Mouse (Mus musculus) thymus, postnatal 4 days (tissue): ENCODE data around the gene Arl13b.

Source experiments
- DNase-seq: peaks from one replicate; pipeline ENCODE4 v3.0.0; 2021

Gene Arl13b

GRCm38 (mm10) chr16:62813790-62814189 lies 33.0 kb downstream of the Arl13b start:
- no peak for DNase-seq

DNA sequence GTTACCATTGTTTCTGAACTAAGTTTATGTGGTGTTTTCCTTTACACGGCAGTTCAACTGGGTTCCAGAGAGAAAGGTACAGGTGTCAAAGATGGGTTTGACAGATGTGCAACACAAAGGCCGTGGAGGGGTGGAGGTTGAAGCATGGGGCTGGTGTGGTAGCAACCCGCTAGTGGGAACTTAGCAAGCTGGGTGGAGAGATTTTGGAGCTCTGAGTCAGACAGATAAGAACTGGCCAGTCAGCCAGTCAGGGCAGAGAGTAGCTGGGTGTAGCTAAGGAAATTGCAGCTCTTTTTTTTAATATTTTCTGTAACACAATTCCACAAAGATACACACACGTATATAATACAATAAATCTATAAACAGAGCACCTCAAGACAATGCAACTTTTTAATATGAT lies 36.0 kb downstream of the Arl13b start:
- DNase-seq: no peak

DNA sequence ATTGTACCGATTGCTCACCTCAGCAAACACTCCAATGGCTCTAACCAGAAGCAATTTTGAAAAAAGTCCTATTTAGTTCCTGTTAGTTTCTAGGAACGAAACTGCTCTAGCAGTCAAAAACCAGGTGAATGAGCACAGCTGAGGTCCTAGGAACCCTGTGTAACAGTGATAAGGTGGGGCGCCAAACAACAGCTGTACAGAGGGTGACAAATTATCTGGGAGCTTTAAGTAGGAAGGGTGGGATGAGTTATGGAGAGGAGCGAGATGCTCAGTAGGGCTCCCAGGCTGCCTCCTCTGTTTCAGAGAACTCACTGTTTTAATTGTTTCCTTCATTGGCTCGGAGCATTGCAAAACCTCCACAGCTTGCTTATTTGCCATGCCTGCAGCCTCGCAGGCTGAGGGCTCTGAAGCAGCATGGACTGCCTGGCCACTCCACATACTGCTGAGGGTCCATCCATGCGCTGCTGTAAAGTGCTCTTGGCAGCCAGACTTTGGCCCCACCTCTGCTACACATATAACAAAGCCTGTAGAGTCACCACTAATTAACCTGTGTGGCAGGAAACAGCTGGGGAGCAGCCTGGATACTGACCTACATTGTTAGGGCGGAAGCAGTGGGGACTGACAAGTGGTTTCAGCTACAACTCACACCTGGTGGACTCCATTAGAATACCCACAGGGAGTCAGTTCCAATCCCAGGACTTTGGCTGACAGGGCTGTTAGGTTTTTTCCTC lies 39.4 kb downstream of the Arl13b start:
- peak; percentile 47 for DNase-seq

- no peak for DNase-seq
Observed at GRCm38 (mm10) chr16:62804621-62805020, 42.2 kb downstream of the Arl13b start.

DNA sequence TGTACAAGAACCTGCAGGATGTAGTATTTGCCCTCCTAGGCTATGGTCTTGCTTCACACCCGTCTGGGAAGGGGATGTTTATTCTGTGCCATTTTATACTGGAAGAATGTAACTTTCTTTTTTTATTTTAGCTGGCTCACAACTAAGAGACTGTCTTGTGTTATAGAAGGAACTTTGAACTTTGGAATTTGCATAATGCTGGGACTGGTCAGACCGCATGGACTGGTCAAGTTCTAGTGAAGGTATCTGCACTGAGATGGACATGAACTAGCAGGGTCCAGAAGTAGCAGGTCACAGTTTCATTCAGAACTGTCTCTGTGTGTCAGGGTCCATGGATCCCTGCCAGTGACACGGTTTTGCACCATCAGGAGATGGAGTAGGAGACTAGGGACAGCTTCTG lies 47.0 kb downstream of the Arl13b start:
- no peak for DNase-seq

DNA sequence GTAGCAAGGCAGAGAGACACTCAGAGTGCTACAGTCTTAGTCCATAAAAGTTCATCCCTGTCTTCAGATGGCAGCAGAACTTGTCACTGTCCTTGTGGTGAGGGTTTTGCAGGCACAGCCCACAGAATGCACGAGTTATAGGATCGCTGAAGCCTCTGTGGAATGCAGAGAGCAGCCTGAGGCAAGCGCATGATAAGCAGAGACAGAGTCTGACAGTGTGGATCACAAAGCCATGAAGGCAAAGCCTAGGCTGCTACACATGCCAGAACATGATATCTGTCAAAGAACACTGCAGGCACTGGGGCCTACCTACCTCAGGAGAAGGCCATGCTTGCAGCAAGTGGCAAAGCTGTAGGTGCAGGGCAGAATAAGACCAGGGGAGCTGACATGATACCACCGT lies 47.4 kb downstream of the Arl13b start:
- no peak for DNase-seq

GRCm38 (mm10) chr16:62798808-62799207 lies 48.0 kb downstream of the Arl13b start:
- DNase-seq: no peak

GRCm38 (mm10) chr16:62796608-62797007 lies 50.2 kb downstream of the Arl13b start:
- DNase-seq: no peak

- peak; percentile 89 for DNase-seq
Observed at GRCm38 (mm10) chr16:62786621-62787331, 60.1 kb downstream of the Arl13b start, which contains the start of gene Nsun3. Nsun3 (minus strand) TSS chr16:62786818.

- DNase-seq: no peak
Observed at GRCm38 (mm10) chr16:62782229-62782628, 64.6 kb downstream of the Arl13b start.

- no peak for DNase-seq
Observed at GRCm38 (mm10) chr16:62778282-62778681, 68.6 kb downstream of the Arl13b start.

DNA sequence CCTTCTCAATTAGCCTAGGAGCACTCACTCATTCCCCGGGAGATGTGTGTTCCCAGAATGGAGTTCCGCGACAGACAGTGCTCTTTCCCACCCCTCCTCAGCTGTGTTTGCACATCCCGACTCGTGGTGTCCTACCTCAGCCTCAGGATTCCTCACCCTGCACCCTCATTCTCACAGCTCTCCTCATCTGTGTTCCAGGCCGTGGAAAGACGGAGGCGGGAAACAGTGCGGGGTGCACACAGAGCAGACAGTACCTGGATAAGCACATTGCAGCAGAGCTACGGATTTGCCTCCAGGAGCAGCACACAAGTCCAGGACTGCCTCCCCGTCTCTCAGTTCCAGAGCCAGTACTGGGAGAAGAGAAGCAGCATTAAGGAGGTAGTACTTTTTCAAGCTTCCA lies 70.8 kb downstream of the Arl13b start:
- no peak for DNase-seq

DNA sequence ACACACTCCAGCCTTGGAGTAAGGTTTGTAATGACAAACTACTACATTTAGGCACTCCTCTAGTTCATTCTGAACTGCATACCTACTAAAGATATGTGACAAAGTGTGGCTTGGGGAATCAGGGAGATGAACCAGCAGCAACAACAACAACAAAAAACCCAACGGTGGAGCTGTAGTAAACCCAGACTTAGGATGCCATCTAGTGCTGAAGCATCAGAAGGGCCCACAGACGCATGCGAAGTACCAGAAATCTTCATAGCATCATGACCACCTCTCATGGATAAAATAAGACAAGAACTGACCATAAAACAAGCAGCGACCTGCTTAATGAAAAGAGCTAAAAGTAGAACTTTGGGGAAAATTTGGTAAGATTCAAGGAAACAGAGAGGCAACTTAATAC lies 73.4 kb downstream of the Arl13b start:
- DNase-seq: no peak

DNA sequence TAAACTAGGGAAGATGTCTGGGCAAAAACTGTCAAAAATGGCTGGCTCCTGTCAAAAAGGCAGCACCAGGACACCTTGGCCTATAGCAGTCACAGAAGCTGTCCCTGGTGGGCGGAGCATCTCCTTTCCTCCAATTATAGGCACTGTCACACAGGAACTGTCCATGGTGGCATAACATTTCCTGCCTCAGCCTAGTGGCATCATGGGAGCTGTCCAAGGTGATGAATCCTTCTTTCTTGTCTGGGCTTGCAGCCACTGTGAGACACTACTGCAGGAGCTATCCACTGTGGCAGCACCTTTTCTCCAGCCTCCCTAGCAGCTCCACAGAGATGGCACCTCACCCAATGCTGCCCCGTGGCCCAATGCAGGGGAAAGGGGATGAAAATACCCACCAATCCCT lies 88.5 kb downstream of the Arl13b start:
- DNase-seq: peak; percentile 32

GRCm38 (mm10) chr16:62755307-62755706 lies 91.5 kb downstream of the Arl13b start:
- DNase-seq: no peak

DNA sequence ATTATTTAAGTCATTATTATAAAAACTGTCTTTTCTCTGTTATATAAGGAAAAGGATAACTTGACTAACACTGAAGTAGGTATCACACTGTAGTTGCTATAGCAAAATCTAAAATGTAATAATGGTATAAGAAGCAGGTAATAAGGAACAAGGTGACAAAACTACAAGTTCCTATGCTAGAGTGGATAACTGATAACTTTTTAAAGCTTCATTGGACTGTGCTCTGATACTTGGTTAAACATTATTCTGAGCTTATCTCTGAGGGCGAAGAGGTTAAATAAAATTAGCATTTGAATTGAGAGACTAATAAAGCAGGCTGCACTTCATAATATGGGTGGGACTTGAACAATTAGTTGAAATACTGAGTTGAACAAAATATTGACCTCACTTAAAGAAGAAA lies 93.2 kb downstream of the Arl13b start:
- DNase-seq: no peak

- DNase-seq: no peak
Observed at GRCm38 (mm10) chr16:62753079-62753478, 93.8 kb downstream of the Arl13b start.

DNA sequence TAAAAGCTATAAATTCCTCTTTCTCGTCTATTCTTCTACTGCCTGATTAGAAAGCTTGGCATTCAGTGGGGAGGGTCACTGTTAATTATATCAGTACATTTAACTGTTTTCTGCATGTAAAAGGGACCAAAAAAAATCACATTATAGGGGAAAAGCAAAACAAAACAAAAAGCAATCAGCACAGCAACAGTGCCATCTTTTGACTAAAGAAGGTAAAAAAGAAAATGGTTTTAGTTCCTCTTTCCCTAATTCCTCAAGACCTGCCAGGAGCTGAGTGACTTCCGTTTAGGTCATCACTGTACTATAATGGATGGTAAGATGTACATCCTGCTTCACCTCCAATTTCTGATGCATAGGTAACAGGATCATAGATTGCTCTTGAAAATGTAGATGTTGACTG lies 101.0 kb downstream of the Arl13b start:
- DNase-seq: no peak
